Mouse (Mus musculus): ENCODE results near the gene Foxp1. TPM values are rescaled to one million over a fixed set of nuclear protein-coding genes. Genes with fewer than 3 reads are reported as not detected.

The Foxp1 gene
- total RNA-seq, 1 experiment from 2014 or later: 77.4 TPM

DNA sequence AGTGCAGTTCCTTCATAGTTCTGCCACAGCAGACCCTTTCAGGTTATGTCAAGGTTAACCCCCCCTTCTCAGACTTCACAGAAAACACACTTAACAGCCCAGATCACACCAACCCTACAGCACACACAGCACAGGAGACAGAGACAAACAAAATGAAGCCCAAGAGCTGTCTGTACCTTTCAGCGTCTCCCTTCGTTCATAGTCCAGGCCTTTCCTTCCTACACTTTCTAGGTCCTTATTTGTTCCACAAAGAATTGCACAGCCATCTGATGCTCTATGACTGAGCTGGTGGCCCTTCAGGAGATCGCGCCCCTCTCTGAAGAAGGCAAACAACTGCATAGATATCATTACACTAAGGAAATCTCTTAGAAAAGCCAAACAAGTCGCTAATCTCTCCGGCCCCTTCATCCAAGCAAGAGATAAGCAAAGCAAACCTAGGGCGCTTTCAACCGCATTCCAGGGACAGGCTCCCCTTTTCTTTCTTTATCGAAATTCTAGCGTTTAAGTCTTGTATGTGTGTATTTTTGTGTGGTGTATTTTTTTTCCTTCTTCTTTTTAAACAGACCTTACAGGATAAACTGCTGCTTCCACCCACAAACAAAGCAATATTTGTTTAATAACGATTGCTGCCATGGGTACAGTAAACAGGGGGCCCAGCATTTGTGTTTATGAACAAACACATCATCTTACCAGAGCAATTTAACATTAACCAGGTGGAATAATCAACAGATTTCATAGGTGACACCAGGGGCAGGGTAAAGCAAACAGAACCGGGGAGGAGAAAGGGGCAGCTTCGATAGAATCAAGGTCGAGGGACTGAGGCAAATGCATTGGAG is 349.2 kb downstream of the Foxp1 start:
- ATAC-seq (replicated peaks; ENCODE audit: low read depth, poor library complexity, severe bottlenecking): no peak

- ATAC-seq (replicated peaks; ENCODE audit: low read depth, poor library complexity, severe bottlenecking): no peak
Observed at GRCm38 (mm10) chr6:99172589-99172986, 349.9 kb downstream of the Foxp1 start.

- ATAC-seq (replicated peaks; ENCODE audit: low read depth, poor library complexity, severe bottlenecking): peak; percentile 26
Observed at GRCm38 (mm10) chr6:99171901-99172588, 350.5 kb downstream of the Foxp1 start.

DNA sequence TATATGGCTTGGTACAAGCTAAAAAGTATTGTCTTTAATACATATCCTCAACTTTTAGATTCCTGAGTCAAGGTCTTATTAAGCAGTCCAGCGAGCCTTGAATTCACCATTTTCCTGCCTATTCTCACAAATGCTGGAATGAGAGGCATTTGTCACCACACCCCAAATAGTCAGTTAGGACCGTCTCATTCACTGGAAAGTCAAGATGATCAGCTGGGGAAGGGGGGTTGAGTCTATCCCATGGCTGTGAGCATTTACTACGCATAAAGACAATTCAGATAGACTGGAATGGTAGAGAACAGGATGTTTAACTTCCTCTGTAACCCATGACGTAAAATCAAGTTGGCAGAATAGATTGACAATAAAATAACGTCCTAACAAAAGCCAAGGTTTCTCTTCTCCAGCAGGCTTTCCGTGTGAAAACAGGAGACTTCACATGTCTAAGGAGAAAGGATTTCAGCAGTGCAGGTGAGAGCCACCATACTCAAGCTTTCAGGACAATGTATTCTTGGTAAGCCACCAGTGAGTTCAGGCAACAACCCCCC is 351.2 kb downstream of the Foxp1 start:
- ATAC-seq (replicated peaks; ENCODE audit: low read depth, poor library complexity, severe bottlenecking): peak; percentile 17

DNA sequence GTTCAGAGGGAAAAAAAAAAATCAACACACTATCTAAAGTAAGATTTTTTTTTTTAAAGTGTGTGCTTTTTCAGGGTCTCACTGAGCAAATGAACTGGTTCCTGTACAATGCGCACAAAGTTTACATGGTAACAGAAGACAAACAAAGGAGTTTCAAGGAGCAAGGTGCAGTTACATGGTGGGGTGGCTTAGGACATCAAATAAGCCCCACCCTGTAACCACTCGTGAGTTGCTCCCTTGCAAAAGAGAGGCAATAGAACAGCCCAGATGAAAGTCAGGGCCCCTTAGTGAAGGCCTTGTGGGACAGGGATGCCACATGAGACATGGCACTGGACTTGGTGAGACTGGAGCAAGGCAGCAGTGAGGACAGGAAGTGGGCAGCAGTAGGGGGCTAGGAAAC is 353.8 kb downstream of the Foxp1 start:
- ATAC-seq (replicated peaks; ENCODE audit: low read depth, poor library complexity, severe bottlenecking): no peak

GRCm38 (mm10) chr6:99167001-99167400 is 355.5 kb downstream of the Foxp1 start:
- ATAC-seq (replicated peaks; ENCODE audit: low read depth, poor library complexity, severe bottlenecking): no peak

GRCm38 (mm10) chr6:99166169-99166568 is 356.4 kb downstream of the Foxp1 start:
- no peak for ATAC-seq (replicated peaks; ENCODE audit: low read depth, poor library complexity, severe bottlenecking)

DNA sequence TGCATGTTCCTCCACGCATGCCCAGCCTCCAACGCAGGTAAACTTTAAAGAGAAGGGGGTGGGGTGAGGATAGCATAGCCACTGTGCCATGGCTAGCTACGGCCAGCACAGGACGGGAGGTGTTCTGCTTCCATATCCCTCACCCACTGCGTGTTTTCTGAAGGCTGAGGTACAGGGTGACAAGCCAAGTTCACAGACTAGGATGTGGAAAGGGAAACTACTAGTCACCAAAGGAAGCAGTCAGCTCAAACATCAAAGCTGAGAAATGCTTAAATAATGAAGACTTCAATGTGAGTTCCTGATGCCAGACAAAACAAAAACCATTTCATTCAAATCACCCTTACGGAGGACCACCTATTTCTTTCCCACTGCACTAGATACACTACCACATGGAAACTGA is 357.8 kb downstream of the Foxp1 start:
- ATAC-seq (replicated peaks; ENCODE audit: low read depth, poor library complexity, severe bottlenecking): no peak

DNA sequence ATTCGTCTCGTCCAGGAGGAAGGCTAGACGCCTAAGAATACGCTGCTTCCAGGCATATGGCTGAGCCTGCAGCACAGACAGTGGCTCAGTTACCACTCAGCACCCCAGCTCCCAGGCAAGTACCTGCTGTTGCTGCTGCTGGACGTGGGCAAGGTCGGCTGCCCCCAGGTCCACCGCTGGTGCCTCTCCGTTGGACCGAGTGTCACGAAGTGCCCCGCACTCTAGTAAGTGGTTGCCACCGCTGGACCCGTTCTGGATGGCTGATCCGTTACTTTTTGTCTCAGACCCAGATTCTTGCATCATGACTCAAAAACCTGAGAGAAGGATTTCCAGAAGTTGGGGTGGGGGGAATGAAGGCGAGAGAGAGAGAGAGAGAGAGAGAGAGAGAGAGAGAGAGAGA is 359.8 kb downstream of the Foxp1 start:
- ATAC-seq (replicated peaks; ENCODE audit: low read depth, poor library complexity, severe bottlenecking): no peak

- no peak for ATAC-seq (replicated peaks; ENCODE audit: low read depth, poor library complexity, severe bottlenecking)
Observed at GRCm38 (mm10) chr6:99160348-99160693, 362.2 kb downstream of the Foxp1 start.

DNA sequence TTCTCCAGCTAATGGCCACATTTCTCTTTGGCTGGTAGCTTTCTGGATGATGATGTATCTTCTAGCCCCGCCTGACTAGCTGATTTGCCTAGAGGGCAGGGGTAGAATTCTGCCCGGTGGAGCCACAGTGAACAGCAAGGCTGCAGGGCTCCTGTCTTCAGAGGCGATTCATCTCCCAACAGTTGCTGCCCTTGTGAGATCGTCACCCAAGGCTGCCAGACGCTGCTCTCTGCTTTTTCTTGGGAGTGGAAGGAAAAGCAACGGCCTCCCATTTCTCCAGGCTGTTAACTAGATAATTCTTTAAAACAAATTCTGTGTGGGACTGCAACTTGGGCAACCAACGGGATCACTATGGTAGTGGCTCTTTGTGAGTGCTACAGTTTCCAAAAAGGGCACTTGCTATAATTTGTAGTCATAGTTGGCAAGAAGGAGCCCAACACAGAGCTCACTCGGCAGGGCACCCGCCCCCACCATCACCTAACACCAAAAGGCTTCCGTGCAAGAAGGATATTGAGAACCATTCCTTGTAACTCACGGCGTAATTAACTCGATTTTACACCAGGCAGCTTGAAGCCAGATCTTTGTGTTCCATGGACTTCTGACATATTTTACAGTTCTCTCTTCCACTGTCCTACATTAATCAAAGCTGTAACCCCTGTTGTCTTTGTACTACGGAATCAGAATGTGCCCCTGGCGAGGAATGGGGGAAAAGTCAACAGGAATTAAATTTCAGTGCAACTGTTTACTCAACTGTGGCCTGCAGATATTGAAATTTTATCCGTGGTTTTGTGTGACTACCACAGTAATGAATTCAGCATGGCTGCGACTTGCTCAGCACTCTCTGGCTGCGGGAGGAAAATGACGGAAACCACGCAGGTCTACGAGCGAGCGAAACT is 362.8 kb downstream of the Foxp1 start:
- no peak for ATAC-seq (replicated peaks; ENCODE audit: low read depth, poor library complexity, severe bottlenecking)

DNA sequence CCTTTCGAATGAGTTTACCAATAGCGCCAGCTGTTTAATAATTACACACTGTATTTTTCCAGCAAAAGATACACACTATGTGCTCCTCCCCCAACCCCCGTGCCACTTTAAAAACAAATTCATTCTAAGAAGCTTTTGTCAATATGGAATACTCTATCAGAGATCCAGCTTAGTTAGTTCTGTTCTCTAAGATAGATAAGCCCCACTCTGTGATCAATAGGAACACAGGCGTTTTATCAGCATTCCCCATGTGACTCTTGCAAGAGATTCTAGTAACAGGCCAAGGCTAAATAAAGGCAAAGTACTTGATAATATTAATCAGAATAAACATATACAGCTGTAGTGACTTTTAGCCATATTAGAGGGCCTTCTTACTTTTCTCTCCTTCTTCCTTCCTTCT is 368.8 kb downstream of the Foxp1 start:
- no peak for ATAC-seq (replicated peaks; ENCODE audit: low read depth, poor library complexity, severe bottlenecking)

DNA sequence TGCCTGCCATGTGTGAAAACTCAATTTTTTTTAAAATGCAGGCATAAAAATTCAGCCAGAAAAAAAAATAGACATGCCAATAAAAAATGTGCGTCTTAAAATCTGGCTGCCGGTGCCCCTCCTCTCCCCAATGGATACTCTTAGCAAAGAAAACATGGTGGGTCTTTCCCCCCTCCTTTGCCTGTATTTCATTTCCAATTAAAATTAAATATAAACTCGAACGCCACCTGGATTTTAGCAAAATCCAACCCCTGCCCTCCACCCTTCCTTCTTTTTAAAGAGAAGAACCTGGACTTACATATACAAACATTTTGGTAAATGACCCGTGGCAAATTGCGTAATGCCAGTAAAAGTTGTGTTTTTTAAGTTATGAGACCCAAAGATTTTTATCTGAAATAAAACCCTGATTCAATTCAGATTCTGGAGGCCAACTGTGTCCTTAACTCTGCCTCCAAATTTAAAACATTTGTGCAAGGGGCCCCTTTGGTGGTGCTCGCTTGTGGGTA is 376.1 kb downstream of the Foxp1 start:
- no peak for ATAC-seq (replicated peaks; ENCODE audit: low read depth, poor library complexity, severe bottlenecking)

DNA sequence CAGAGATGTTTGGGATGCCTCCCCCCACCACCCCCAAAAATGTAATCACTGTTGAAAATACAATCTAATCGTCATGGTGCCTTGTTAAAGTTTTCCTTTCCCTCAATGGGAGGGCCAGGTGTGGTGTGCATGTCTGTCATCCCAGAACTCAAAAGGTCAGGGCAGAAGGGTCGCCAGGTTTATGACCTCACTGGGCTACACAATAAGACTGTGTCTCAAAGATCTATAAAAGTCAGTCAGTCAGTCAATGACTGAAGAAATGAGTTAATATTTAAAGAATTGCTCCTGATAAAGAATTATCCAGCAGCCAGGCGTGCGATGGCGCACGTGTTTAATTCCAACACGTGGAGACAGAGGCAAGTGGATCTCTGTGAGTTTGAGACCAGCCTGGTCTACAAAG is 377.5 kb downstream of the Foxp1 start:
- no peak for ATAC-seq (replicated peaks; ENCODE audit: low read depth, poor library complexity, severe bottlenecking)

- ATAC-seq (replicated peaks; ENCODE audit: low read depth, poor library complexity, severe bottlenecking): no peak
Observed at GRCm38 (mm10) chr6:99143756-99144036, 378.8 kb downstream of the Foxp1 start.

DNA sequence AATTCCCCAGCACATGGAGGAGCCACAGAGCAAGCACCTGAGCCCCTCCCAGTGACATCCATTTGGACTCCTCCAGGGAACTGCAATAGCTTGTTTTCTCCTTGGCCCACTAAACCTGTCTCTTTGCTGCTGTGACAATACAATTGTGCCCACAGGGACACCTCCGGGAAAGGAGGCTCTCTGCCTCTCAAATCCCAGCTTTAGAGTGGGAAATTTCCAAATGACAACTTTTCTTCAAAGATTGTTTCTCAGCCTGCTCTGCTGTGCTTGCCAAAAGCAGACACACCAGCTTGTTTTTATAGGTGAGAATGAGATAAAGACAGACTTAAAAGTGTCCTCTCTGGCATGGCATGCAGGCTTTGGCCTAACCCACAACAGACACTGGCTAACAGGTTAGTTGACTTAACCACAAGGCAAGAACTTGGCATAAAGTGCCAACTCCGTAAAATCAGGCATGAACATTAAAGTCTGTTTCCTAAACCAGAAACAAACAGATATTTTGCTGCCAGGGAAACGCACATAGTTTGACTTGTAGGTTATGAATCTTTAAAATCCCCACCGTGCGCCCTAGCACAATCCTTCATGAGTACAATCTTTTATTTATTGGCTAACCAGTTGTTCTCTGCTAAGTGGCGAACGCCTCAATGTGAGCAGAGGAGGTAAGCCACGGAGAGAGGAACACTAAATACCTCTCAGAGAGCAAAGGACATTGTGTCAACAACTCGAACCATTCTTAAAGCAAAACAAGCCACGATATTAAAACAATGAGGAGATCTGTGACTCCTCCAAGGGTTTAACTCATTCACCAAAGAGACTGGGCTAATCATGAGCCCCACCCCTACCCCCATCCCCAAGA is 379.4 kb downstream of the Foxp1 start:
- no peak for ATAC-seq (replicated peaks; ENCODE audit: low read depth, poor library complexity, severe bottlenecking)

DNA sequence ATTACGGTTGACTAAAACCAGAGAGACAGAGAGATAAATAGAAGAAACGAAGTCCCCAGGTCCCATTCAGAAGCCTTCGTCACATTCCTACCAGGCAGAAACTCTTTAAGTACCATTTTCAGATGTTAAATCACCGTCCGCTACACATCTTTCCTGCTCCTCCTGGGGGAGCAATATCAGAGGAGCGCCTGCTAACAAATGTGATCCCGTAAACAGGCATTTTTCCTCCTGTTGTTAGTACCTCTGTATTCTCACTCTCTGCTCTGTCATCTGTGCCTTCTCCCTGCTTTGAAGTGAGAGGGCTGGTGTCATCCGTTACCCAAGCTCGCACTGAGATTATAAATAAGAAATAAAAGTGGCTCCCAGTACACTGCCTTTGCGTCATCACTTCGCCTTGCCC is 384.5 kb downstream of the Foxp1 start:
- ATAC-seq (replicated peaks; ENCODE audit: low read depth, poor library complexity, severe bottlenecking): no peak

DNA sequence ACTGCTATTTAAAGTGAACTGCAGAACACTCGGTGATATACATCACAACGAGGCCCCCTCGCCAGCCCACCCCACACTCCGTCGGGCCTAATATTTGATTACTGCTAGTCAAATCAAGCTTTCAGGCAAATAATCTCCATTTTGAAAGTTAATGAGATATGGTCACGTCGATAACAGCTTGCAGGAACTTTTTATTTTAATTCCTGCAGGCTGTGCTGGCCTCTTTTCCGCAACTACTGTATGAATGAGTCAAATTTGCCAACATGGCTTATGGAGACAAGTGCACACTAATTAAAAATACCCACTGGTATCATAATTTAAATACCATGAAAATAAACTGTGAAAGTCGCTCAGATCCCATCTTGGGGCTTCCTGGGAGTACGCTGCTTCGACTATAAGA is 385.4 kb downstream of the Foxp1 start:
- ATAC-seq (replicated peaks; ENCODE audit: low read depth, poor library complexity, severe bottlenecking): no peak

GRCm38 (mm10) chr6:99135938-99136729 is 386.4 kb downstream of the Foxp1 start:
- no peak for ATAC-seq (replicated peaks; ENCODE audit: low read depth, poor library complexity, severe bottlenecking)

Data from common myeloid progenitor, adult 5-6 weeks (primary cell).